Mouse (Mus musculus) G1E (cell line): ENCODE measurements around the gene Sppl2a. TPM values are rescaled to one million over a fixed set of nuclear protein-coding genes. Genes with fewer than 3 reads are reported as not detected.

ENCODE experiments used
- ATAC-seq: 2 replicates; pipeline ENCODE4 v1.8.0; 2016; ENCODE audit warnings: mild to moderate bottlenecking; ENCODE audit not compliant: insufficient number of reproducible peaks, poor library complexity, low FRiP score, severe bottlenecking; ENCODE audit errors: extremely low read depth
- DNase-seq: peaks from one replicate; pipeline ENCODE4 v3.0.0; 2012; ENCODE audit warnings: low spot score
- H3K27me3 ChIP-seq: 2 replicates; pipeline ENCODE4 v1.6.1; 2012; ENCODE audit warnings: mild to moderate bottlenecking, low read length, inconsistent platforms; ENCODE audit not compliant: insufficient read depth
- H3K36me3 ChIP-seq: replicated peaks from 2 replicates; pipeline ENCODE3; 2012; ENCODE audit warnings: mild to moderate bottlenecking, inconsistent platforms
- H3K4me1 ChIP-seq: 2 replicates; pipeline ENCODE4 v1.6.1; 2012; ENCODE audit warnings: low read depth, low read length, inconsistent platforms, mixed read lengths; ENCODE audit not compliant: insufficient read depth
- H3K4me3 ChIP-seq: 2 replicates; pipeline ENCODE4 v1.5.1; 2012; ENCODE audit warnings: low read depth, mild to moderate bottlenecking, inconsistent platforms, low read length, moderate library complexity, mixed read lengths
- H3K9me3 ChIP-seq: replicated peaks from 2 replicates; pipeline ENCODE4 v1.6.1; 2012; ENCODE audit warnings: inconsistent platforms
- CTCF ChIP-seq: IDR thresholded peaks from 2 replicates; pipeline ENCODE4 v1.5.1; 2012; ENCODE audit warnings: low read depth, low read length, inconsistent platforms, mixed read lengths
- GATA1 ChIP-seq: IDR thresholded peaks from 2 replicates; pipeline ENCODE4 v1.6.1; 2012; ENCODE audit warnings: borderline replicate concordance, low read length, inconsistent platforms, mixed read lengths
- GATA2 ChIP-seq: IDR thresholded peaks from 2 replicates; pipeline ENCODE4 v1.6.1; 2012; ENCODE audit warnings: low read depth, low read length, inconsistent platforms, borderline replicate concordance
- POLR2AphosphoS5 ChIP-seq: IDR thresholded peaks from 2 replicates; pipeline ENCODE4 v1.6.1; 2012; ENCODE audit warnings: low read depth, low read length, inconsistent platforms; ENCODE audit not compliant: insufficient replicate concordance
- TAL1 ChIP-seq: conservative IDR thresholded peaks from 2 replicates; pipeline ENCODE4 v1.6.1; 2012; ENCODE audit warnings: low read depth, low read length, inconsistent platforms, mixed read lengths
- polyA plus RNA-seq: library from polyadenylated mRNA; stranded (reverse); fragments of >175 nt; gene quantifications from 2 replicates; pipeline ENCODE4 v1.2.3, GENCODE M21; 2012
- total RNA-seq, 2 experiments: library from RNA; stranded (forward) in 1 of 2; stranded (reverse) in 1 of 2; fragments of 200-1000 nt in 1 of 2; fragments of >200 nt in 1 of 2; fragmentation: Nextera tagmentation in 1 of 2; gene quantifications; 2 replicates each; pipeline ENCODE4 v1.2.3; 2014 to 2017

Gene Sppl2a
- total and polyA plus RNA-seq, 3 experiments: 6.4 to 63.4 (median 49.0) TPM

DNA sequence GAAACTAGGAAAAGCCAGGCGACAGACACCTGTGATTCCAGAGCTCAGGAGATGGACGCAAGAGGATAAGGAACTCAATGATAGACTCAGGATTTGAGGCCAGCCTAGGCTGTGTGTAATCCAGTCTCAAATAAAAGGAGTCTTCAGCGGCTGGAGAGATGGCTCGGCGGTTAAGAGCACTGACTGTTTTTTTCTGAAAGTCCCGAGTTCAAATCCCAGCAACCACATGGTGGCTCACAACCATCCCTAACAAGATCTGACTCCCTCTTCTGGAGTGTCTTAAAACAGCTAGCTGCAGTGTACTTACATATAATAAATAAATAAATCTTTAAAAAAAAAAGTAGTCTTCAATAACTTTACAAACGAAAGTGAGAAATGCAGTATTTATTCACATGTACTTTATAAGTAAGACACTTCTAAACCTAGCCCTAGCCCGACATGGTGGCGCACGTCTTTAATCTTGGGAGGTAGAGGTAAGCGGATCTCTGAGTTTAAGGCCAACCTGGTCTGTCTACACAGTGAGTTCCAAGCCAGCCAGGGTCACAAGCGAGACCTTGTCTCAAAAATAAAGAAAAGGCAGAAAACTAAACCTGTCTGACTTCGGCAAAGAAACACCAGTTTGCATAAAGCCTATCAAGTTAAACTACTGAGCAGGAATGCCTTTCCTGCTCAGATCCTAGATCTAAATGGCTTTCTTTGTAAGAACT, 58.1 kb downstream of the Sppl2a start:
- no peak for ATAC-seq
- Histone ChIP-seq H3K27me3 (no peaks in the 10 kb centered on the region), H3K4me1 (peaks cover 31% of the 10 kb centered on the region), H3K36me3 (peaks cover 3% of the 10 kb centered on the region), H3K4me3 (peak overlapping the region; percentile 71), H3K9me3 (no peaks in the 10 kb centered on the region)
- no peak for DNase-seq
- TF ChIP-seq GATA2 (no peak), TAL1 (no peak), GATA1 (no peak), CTCF (no peak), POLR2AphosphoS5 (no peak)

DNA sequence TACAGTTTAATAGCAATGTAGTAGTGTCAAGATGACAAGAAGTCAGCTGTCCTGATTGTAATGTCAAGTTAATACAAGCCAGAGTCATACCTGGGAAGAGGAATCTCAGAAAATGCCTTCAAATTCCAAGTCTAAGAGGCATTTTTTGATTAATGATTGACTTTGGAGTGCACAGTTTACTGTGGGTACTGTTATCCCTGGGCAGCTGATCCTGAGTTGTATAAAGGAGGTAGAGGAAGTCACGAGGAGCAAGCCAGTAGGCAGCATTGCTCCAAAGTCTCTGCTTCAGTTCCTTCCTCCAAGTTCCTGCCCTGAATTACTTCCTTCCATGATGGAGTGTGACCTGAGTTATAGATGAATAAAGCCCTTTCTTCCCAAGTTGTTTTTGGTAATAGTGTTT, 66.7 kb downstream of the Sppl2a start:
- Histone ChIP-seq H3K4me3 (no peak overlapping the region), H3K9me3 (no peaks in the 10 kb centered on the region), H3K27me3 (no peaks in the 10 kb centered on the region), H3K4me1 (peaks cover 14% of the 10 kb centered on the region), H3K36me3 (peaks cover 18% of the 10 kb centered on the region)
- ATAC-seq (no peak), DNase-seq (no peak)
- TF ChIP-seq POLR2AphosphoS5 (no peak), GATA2 (no peak), TAL1 (no peak), CTCF (no peak), GATA1 (no peak)

DNA sequence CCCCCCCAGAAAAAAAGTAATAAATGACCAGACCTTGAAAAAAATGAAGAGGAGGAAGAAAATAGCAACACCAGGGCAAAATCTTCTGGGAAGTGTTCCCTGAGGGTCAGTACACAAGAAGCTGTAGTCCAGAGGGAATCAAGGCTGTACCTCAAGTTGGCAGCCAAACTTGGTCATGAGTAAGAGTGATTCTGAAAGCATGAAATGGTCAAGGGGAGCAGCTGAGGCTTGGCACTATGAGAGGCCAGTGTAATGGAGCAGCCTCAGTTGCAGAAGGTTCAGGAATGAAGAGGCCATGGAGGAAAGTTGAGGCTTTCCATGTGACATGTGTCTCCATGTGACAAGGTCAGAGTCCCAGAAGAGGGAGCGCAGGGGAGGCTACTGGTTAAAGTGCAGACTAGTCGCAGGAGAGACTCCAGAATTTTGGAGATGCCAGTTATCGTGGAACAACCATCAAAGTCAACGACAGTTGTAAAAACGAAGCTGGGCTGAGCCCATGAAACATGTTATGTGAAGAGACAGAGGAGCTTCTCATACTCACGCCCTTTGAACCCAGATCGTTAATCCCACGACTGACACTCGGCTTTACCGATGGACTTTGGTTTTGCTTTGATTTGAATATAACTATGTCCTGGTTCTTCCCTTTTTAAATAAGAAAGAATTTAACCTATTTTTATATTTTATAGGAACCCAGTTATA, 67.4 kb downstream of the Sppl2a start:
- peaks cover 14% of the 10 kb centered on the region for H3K4me1 ChIP-seq
- TF ChIP-seq GATA2 (no peak), GATA1 (no peak), POLR2AphosphoS5 (no peak), TAL1 (no peak), CTCF (no peak)
- DNase-seq (no peak), ATAC-seq (no peak)
- no peaks in the 10 kb centered on the region for H3K27me3 ChIP-seq
- peaks cover 18% of the 10 kb centered on the region for H3K36me3 ChIP-seq
- no peak overlapping the region for H3K4me3 ChIP-seq
- no peaks in the 10 kb centered on the region for H3K9me3 ChIP-seq

GRCm38 (mm10) chr2:126865026-126865425, 68.0 kb downstream of the Sppl2a start:
- Histone ChIP-seq H3K9me3 (no peaks in the 10 kb centered on the region), H3K36me3 (peaks cover 18% of the 10 kb centered on the region), H3K4me1 (peaks cover 12% of the 10 kb centered on the region), H3K4me3 (no peak overlapping the region), H3K27me3 (no peaks in the 10 kb centered on the region)
- no peak for TF ChIP-seq POLR2AphosphoS5
- no peak for TF ChIP-seq GATA1
- ATAC-seq (no peak), DNase-seq (no peak)

- H3K4me1 ChIP-seq: no peaks in the 10 kb centered on the region
- DNase-seq: no peak
- ATAC-seq: no peak
- H3K36me3 ChIP-seq: peaks cover 61% of the 10 kb centered on the region
- H3K27me3 ChIP-seq: no peaks in the 10 kb centered on the region
- TF ChIP-seq POLR2AphosphoS5: no peak
- no peak for TF ChIP-seq TAL1
- no peak for TF ChIP-seq GATA1
- no peak for TF ChIP-seq GATA2
- no peak for TF ChIP-seq CTCF
- H3K4me3 ChIP-seq: no peak overlapping the region
- no peaks in the 10 kb centered on the region for H3K9me3 ChIP-seq
Measured at GRCm38 (mm10) chr2:126844751-126845150, 88.3 kb downstream of the Sppl2a start.

Other genes starting within 250 kb of the Sppl2a start
- 72.1 and 81.5 TPM in 2 replicates for gene Usp8, start 225.9 kb downstream of the Sppl2a start, total RNA-seq (2014; fragmentation: Nextera tagmentation)
- gene Usp8, start 225.9 kb downstream of the Sppl2a start, total RNA-seq (2017): 40.5 and 52.2 TPM in 2 replicates
- 15.5 and 19.4 TPM in 2 replicates for gene Usp8, start 225.9 kb downstream of the Sppl2a start, polyA plus RNA-seq
- not detected in 2 replicates for gene Usp50, start 149.8 kb downstream of the Sppl2a start, total RNA-seq (2014; fragmentation: Nextera tagmentation)
- 0.55 and 0.64 TPM in 2 replicates for gene Usp50, start 149.8 kb downstream of the Sppl2a start, total RNA-seq (2017)
- gene Usp50, start 149.8 kb downstream of the Sppl2a start, polyA plus RNA-seq: 0.07 TPM in 2 replicates
- 141 and 143 TPM in 2 replicates for gene Trpm7, start 57.0 kb downstream of the Sppl2a start, total RNA-seq (2014; fragmentation: Nextera tagmentation)
- 92.2 and 107 TPM in 2 replicates for gene Trpm7, start 57.0 kb downstream of the Sppl2a start, total RNA-seq (2017)
- gene Trpm7, start 57.0 kb downstream of the Sppl2a start, polyA plus RNA-seq: 10.3 and 11.2 TPM in 2 replicates
- 30.3 and 31.7 TPM in 2 replicates for gene Ap4e1, start 75.5 kb upstream of the Sppl2a start, total RNA-seq (2014; fragmentation: Nextera tagmentation)
- 30.1 and 30.9 TPM in 2 replicates for gene Ap4e1, start 75.5 kb upstream of the Sppl2a start, total RNA-seq (2017)
- gene Ap4e1, start 75.5 kb upstream of the Sppl2a start, polyA plus RNA-seq: 5.0 and 5.5 TPM in 2 replicates
- gene Blvra, start 137.4 kb upstream of the Sppl2a start, total RNA-seq (2014; fragmentation: Nextera tagmentation): 17.3 and 18.3 TPM in 2 replicates
- 30.6 and 35.4 TPM in 2 replicates for gene Blvra, start 137.4 kb upstream of the Sppl2a start, total RNA-seq (2017)
- 2.0 and 3.1 TPM in 2 replicates for gene Blvra, start 137.4 kb upstream of the Sppl2a start, polyA plus RNA-seq
- gene Ncaph, start 200.7 kb upstream of the Sppl2a start, total RNA-seq (2014; fragmentation: Nextera tagmentation): 114 and 122 TPM in 2 replicates
- 96.4 and 103 TPM in 2 replicates for gene Ncaph, start 200.7 kb upstream of the Sppl2a start, total RNA-seq (2017)
- gene Ncaph, start 200.7 kb upstream of the Sppl2a start, polyA plus RNA-seq: 12.6 and 19.4 TPM in 2 replicates
- 25.5 and 27.1 TPM in 2 replicates for gene Itpripl1, start 210.2 kb upstream of the Sppl2a start, total RNA-seq (2014; fragmentation: Nextera tagmentation)
- gene Itpripl1, start 210.2 kb upstream of the Sppl2a start, total RNA-seq (2017): 38.7 and 44.4 TPM in 2 replicates
- gene Itpripl1, start 210.2 kb upstream of the Sppl2a start, polyA plus RNA-seq: 7.0 and 10.8 TPM in 2 replicates